Mouse (Mus musculus) liver, adult 2 months (tissue): ENCODE results near the gene Tns4. TPM values are rescaled to one million over a fixed set of nuclear protein-coding genes. Genes with fewer than 3 reads are reported as not detected.
A peak's percentile ranks its signal among the peaks of the same experiment; 100 is the strongest.

Experiments
- DNase-seq: peaks from one replicate; pipeline ENCODE4 v3.0.0-alpha.2; 2011; ENCODE audit warnings: low read depth, low spot score; ENCODE audit errors: extremely low read depth
- H3K27ac ChIP-seq: fragments of 200-500 bp; replicated peaks from 2 replicates; pipeline ENCODE4 v1.5.1; 2012; ENCODE audit warnings: low read depth, mild to moderate bottlenecking, control low read depth, inconsistent platforms, low read length; ENCODE audit not compliant: insufficient read depth
- H3K27me3 ChIP-seq: fragments of 200-500 bp; 2 replicates; pipeline ENCODE4 v1.6.1; 2012; ENCODE audit warnings: mild to moderate bottlenecking, moderate library complexity, low read length, inconsistent platforms; ENCODE audit not compliant: control insufficient read depth, insufficient read depth
- H3K36me3 ChIP-seq: fragments of 200-500 bp; 2 replicates; pipeline ENCODE4 v1.6.1; 2012; ENCODE audit warnings: low read length, inconsistent platforms; ENCODE audit not compliant: control insufficient read depth, insufficient read depth
- H3K4me1 ChIP-seq: fragments of 200-500 bp; 2 replicates; pipeline ENCODE4 v1.6.1; 2011; ENCODE audit warnings: low read length; ENCODE audit not compliant: control insufficient read depth, insufficient read depth
- H3K4me3 ChIP-seq: fragments of 200-500 bp; 2 replicates; pipeline ENCODE4 v1.5.1; 2011; ENCODE audit warnings: low read depth, mild to moderate bottlenecking, control low read depth, low read length, moderate library complexity; ENCODE audit not compliant: insufficient read depth
- H3K79me2 ChIP-seq: fragments of 200-500 bp; 2 replicates; pipeline ENCODE4 v1.6.1; 2012; ENCODE audit warnings: inconsistent platforms, mild to moderate bottlenecking, low read length, moderate library complexity; ENCODE audit not compliant: control insufficient read depth, insufficient read depth
- H3K9ac ChIP-seq: fragments of 200-500 bp; 2 replicates; pipeline ENCODE4 v1.6.1; 2012; ENCODE audit warnings: low read depth, mild to moderate bottlenecking, control low read depth, inconsistent platforms, low read length
- CTCF ChIP-seq: fragments of 200-500 bp; IDR thresholded peaks from 2 replicates; pipeline ENCODE4 v1.5.1; 2011; ENCODE audit warnings: low read depth, low read length, control low read depth
- POLR2A ChIP-seq: fragments of 200-500 bp; IDR thresholded peaks from 2 replicates; pipeline ENCODE4 v1.6.1; 2011; ENCODE audit warnings: low read length, control low read depth; ENCODE audit not compliant: insufficient read depth; ENCODE audit errors: extremely low read depth
- WGBS: fragments of 180-500 bp; shearing (Covaris S2); methylation state at CpG from one replicate; pipeline ENCODE4 v1.1.7; 2018; 5-methylcytosine and 5-hydroxymethylcytosine counted together
- polyA plus RNA-seq: library from polyadenylated mRNA; depleted of rRNA; stranded (reverse); fragments of >200 nt; gene quantifications from 2 replicates; pipeline ENCODE4 v1.2.3, GENCODE M21; 2012
- total RNA-seq: library from RNA; depleted of rRNA; stranded (reverse); fragments of >200 nt; gene quantifications from 2 replicates; pipeline ENCODE4 v1.2.3, GENCODE M21; 2014

Gene Tns4
- total and polyA plus RNA-seq, 2 experiments, result 0.46 to 1.2 TPM

GRCm38 (mm10) chr11:99127785-99128682 lies 38.9 kb upstream of the Tns4 start:
- TF ChIP-seq CTCF, result no peak
- no peak for TF ChIP-seq POLR2A
- peak; percentile 31 for DNase-seq
- Histone ChIP-seq H3K79me2 (no peaks in the 10 kb centered on the region), H3K36me3 (no peaks in the 10 kb centered on the region), H3K9ac (no peak overlapping the region), H3K27me3 (no peaks in the 10 kb centered on the region), H3K4me1 (no peaks in the 10 kb centered on the region), H3K4me3 (no peak overlapping the region), H3K27ac (no peak overlapping the region)
- whole genome bisulfite sequencing, result 72% methylated on average over 18 of the region's 18 CpGs

- Histone ChIP-seq H3K27ac (peak overlapping the region; percentile 32; the same call in 1 of the 2 replicates), H3K79me2 (no peaks in the 10 kb centered on the region), H3K9ac (no peak overlapping the region), H3K4me1 (no peaks in the 10 kb centered on the region), H3K27me3 (no peaks in the 10 kb centered on the region), H3K36me3 (no peaks in the 10 kb centered on the region), H3K4me3 (no peak overlapping the region)
- DNase-seq, result no peak
- TF ChIP-seq POLR2A (no peak), CTCF (no peak)
- 66% methylated on average over 5 of the region's 5 CpGs for WGBS
Observed at GRCm38 (mm10) chr11:99126482-99127253, 37.6 kb upstream of the Tns4 start.

- TF ChIP-seq POLR2A, result no peak
- TF ChIP-seq CTCF, result no peak
- Histone ChIP-seq H3K27ac (no peak overlapping the region), H3K9ac (no peak overlapping the region), H3K4me3 (no peak overlapping the region), H3K79me2 (no peaks in the 10 kb centered on the region), H3K27me3 (no peaks in the 10 kb centered on the region), H3K4me1 (no peaks in the 10 kb centered on the region), H3K36me3 (no peaks in the 10 kb centered on the region)
- no peak for DNase-seq
- WGBS, result 79% methylated on average over 10 of the region's 10 CpGs
Observed at GRCm38 (mm10) chr11:99124635-99125029, 35.5 kb upstream of the Tns4 start.

- 38% methylated on average over 15 of the region's 15 CpGs for WGBS
- H3K27me3 ChIP-seq, result no peaks in the 10 kb centered on the region
- H3K9ac ChIP-seq, result no peak overlapping the region
- DNase-seq, result peak; percentile 63
- TF ChIP-seq POLR2A (no peak), CTCF (peak; percentile 26; the same call in 1 of the 2 replicates)
- no peaks in the 10 kb centered on the region for H3K4me1 ChIP-seq
- no peak overlapping the region for H3K4me3 ChIP-seq
- no peaks in the 10 kb centered on the region for H3K36me3 ChIP-seq
- H3K27ac ChIP-seq, result no peak overlapping the region
- no peaks in the 10 kb centered on the region for H3K79me2 ChIP-seq
Observed at GRCm38 (mm10) chr11:99123977-99124634, 35.0 kb upstream of the Tns4 start.

- Histone ChIP-seq H3K9ac (no peak overlapping the region), H3K27ac (no peak overlapping the region), H3K4me3 (no peak overlapping the region), H3K4me1 (no peaks in the 10 kb centered on the region), H3K79me2 (no peaks in the 10 kb centered on the region), H3K36me3 (no peaks in the 10 kb centered on the region), H3K27me3 (no peaks in the 10 kb centered on the region)
- WGBS, result 89% methylated on average over 3 of the region's 3 CpGs
- TF ChIP-seq POLR2A, result no peak
- TF ChIP-seq CTCF, result no peak
- DNase-seq, result no peak
Observed at GRCm38 (mm10) chr11:99122703-99123102, 33.6 kb upstream of the Tns4 start.
